Mouse (Mus musculus) gastrocnemius, postnatal 36 days (tissue): ENCODE measurements around the gene Vil1. TPM values are rescaled to one million over a fixed set of nuclear protein-coding genes. Genes with fewer than 3 reads are reported as not detected.
"Not testable (repeated sequence)": the region's sequence is repeated elsewhere in the genome, so short reads cannot be mapped to it uniquely, and the experiment has no call there.

ENCODE experiments used
- DNase-seq, 2 experiments: peaks; one replicate each; pipeline ENCODE4 v3.0.0; 2022
- intact Hi-C: fragments of 180-260 bp; cut with DNase I; formaldehyde crosslinking; loops from one replicate; pipeline ENCODE4 v1.15.1; 2025
- total RNA-seq, 2 experiments: library from RNA; stranded (reverse); gene quantifications; 2 replicates each; pipeline ENCODE4 v1.2.3; 2021

Gene Vil1
- total RNA-seq, 2 experiments from 2014 or later = not detected

DNA sequence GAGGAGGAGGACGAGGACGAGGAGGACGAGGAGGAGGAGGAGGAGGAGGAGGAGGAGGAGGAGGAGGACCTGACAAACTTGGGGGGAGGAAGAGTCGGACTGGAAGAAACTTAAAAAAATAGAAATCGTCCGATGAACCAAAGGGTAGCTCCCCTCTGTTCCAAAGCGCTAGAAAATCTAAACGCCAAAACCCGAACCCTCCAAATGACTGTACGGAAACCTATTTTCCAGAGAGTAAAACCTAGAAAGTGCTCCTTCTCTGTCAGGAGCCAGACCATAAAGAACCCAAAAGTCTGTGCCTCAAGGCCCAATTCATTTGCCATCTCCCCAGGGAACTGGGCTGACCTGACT, 22.8 kb upstream of the Vil1 start:
- intact Hi-C loops = no loop called here
- DNase-seq = no peak

DNA sequence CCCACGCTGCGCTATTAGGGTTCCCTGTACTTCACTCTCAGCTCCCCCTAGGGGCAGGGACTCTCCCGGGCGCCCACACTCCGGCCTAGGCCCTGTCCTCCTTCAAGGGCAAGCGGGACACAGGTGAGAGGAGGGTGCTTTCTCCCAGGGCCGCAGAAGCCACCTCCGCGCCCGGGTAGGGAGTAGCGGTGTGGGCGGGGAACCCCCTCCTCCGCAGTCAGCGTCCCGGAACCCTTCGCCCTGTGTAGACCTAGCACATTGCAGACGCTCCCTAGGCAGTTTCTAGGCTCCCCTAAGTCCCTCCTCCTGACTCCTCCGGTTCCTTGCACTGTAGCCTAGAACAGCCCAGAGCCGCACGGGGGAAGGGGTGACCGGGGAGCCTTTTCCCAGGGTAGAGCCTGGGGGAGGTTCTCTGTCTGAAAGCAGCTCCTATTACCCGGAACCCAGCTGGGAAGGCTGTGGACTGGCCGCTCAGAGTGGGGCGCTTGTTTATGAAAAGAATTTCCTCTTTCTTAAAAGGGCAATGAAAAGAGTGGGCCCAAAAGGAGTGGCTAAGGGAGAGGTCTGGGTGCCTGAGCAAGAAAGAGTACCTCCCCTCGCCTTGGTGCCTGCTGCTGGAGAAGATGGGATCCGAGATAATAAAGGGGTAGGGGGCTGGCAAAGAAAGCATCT, 22.3 kb upstream of the Vil1 start:
- intact Hi-C loops = no loop called here
- peak; percentile 92 to 97 for DNase-seq

DNA sequence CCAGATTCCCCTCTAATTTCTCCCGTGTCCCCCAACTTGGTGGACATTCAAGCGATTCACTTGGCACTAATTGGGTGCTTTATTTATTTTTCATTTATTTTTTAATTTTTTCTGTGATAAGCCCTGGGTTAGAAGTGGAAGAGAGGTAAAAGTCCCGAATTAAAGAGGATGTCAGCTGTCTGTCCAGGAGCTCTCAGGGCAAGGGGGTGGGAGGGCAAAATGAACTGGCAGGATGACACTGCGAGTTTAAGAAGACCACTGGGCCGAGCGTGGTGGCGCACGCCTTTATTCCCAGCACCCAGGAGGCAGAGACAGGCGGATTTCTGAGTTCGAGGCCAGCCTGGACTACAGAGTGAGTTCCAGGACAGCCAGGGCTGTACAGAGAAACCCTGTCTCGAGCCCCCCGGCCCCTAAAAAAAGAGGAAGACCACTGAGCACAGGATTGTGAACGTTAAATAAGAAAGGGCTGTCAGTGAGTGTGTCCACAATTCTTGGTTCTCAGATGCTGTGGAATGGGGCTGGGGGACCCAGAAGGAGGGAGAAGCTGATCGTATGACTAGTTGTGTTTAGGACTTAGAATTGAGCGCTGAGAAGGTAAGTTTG, 21.7 kb upstream of the Vil1 start:
- intact Hi-C loops = no loop called here
- DNase-seq = no peak

DNA sequence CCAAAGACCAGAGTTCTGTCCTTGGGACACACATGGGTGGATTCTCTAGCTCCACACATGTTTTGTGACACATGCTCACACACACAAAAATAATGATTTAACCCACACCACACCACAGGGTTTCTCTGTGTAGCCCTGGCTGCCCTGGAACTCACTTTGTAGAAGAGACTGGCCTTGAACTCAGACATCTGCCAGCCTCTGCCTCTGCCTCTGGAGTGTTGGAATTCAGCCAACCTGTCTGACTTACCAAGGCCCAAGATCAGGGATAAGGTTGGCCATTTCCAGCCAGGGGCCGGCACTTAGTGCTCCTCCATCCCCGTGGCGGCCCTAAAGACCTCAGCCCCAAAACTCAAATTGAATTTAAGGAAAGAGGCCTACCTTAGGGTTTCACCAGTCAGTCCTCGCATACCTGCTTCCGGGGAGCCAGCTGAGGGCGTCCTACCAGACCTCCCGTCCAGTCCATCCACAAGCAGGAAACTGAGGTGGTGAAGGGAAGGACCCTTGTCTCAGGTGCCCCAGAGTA, 20.7 kb upstream of the Vil1 start:
- DNase-seq = no peak
- intact Hi-C loops = no loop called here

DNA sequence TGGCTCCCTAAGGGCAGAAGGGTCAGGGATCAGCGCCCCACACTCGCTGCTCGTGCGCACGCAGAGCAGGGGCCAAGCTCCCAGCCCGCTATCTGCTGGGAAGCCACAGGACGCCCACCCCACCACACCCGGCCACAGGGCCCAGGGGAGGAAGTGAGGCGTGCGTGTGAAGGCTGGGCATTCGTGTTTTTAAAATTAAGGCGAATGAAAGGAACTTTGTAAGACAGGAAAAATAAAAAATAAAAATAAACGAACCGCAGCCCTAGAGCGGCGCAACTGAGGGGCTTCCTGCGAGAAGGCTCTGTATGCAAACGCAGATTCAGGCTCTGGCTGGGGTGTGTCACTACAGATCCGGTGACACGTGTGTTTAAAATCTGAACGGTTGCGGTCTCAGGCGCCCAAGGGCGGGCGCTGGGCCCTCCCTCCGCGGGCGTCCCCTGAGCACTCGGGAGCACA, 19.3 kb upstream of the Vil1 start:
- no peak for DNase-seq
- intact Hi-C loops = no loop called here

DNA sequence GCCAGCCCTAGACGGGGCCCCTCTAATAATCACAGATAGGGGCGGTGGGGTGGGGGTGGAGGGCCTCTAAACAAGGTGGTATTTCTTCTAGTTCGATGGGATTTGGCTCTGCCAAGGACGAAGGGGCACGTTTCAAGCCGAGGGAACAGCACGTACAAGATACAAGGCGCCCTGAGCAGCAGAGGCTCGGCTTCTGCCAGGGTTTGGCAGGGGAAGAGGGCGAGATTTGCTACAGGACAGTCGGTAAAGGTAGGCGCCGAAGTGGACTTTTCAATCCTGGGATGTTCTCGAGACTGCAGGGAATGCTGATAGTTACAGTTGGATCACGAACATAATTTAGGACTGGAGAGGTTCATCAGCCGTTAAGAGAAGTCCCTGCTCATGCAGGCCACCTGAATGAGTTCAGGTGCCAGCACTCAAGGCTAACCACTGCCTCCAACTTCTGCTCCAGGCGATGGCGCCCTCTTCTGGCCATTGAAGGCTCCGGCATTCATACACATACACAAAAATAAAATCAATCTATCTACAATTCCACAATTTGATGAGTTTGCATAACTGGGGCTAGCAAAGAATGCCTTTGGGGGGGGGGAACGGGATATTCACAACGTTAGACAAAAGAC, 18.8 kb upstream of the Vil1 start:
- DNase-seq = peak; percentile 63 to 67
- intact Hi-C loops = no loop called here

DNA sequence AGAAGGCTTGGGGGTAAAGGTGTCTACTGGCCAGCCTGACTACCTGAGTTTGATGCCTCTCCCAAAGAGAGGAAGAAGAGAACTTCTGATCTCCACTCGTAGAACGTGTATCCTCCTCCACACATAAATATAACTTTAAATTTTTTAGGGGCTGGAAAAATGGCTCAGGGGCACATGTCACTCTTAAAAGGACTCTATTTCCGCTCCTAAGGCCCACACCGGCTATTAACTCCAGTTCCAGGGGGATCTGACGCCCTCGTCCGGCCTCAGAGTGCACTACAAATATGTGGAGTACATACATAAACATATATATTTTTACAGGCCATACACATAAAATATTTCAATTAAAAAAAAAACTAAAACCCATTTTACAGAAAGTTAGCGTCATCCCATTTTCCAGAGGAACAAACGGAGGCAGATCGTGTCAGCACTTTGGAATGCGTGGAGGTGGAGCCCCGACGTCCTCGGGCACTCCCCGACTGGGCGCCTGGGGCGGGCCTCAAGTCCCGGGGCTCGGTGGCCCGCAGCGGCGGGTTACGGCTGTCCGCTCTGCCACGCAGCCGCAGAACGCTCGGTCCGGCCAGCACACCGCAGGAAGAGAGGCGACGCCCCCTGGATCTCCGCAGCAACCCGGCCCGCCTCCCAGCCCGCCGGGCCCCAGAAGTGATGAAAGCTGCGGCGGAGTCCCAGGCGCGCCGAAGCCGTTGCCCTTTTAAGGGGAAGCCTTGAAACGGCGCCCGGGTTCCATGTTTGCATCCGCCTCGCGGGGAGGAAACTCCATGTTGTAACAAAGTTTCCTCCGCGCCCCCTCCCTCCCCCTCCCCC, 18.0 kb upstream of the Vil1 start, which contains the start of gene Ctdsp1:
Gene Ctdsp1 (plus strand): TSS at position 586 of the 825 bp plus-strand sequence.
- intact Hi-C loops = no loop called here
- peak; percentile 95 to 98 for DNase-seq

DNA sequence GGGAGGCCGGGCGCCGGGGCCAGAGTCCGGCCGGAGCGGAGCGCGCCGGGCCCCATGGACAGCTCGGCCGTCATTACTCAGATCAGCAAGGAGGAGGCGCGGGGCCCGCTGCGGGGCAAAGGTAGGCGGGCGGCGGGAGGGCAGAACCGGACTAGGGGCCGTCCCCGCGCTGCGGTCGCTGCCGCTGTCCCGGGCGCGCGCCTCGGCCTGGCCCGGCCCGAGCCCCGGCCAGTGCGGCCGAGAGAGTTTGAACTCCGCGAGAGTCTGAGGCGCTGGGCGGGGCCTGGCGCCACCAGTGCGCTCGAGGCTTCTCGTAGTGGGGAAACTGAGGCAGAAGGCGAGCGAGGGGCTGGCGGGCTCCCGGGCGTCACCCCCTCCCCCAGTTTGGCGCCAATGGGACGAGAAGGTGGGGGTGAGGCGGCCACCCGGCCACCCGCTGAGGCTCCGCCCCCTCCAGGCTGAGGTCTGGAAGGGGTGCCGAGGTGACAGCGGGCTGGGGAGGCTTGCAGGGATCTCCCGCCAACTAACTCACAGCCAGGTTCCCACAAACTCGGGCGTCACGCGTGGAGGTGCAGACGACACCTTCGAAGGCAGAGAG, 17.2 kb upstream of the Vil1 start:
- intact Hi-C loops = no loop called here
- DNase-seq = peak; percentile 78 to 81

DNA sequence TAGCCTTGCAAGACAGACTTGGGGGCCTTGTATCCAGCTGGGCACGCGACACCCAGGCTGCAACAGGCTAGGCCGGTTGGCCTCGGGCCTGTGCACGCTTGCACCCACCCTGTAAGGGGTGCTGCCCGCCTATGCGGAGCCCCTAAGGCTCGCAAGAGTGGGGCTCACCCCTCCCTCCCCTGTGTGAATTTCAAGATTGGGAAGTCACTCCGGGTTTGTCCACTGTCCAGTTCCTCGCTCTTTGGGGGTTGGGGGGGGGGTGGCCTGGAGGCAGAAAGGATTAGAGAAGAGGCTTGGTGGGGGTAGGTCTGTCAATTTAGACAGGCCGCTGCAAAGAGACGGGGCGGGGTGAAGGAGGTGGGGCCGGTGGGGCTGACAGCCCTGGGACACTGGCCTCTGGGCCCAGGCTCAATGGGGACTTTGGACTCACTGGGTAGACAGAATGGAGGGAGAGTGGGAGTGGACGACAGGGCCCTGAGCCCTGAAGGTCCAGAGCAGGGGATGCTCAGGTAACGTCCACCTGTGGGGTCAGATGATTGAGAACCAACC, 16.7 kb upstream of the Vil1 start:
- DNase-seq = no peak
- intact Hi-C loops = no loop called here

DNA sequence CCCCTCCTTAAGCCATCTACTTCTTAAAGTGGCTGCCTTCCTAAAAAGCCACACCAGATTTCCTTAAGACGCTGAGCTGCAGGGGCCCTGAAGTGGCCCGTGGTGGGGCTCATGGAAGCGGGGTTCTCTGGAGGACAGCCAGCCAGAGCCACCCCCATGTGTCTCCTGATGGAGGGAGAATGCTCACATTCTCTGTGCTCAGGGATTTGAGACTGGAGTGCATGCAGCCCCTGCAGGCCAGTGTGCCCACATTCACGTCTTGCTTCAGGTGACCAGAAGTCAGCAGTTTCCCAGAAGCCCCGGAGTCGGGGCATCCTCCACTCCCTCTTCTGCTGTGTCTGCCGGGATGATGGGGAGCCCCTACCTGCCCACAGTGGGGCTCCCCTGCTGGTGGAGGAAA, 16.2 kb upstream of the Vil1 start:
- intact Hi-C loops = no loop called here
- no peak for DNase-seq

DNA sequence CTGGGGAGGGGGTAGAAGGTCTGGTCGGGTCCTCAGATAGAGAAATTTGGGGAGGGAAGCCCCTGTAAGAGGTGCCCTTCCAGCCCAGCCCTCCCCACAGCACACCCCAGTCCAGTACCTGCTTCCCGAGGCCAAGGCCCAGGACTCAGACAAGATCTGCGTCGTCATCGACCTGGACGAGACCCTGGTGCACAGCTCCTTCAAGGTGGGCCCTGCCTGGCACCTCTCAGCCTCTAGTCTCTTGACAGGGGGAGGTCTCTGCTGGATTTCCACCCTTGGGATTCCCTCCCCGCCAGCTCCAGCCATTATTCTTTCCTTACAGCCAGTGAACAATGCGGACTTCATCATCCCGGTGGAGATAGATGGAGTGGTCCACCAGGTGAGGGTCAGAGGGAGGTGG, 15.5 kb upstream of the Vil1 start:
- intact Hi-C loops = no loop called here
- no peak for DNase-seq

DNA sequence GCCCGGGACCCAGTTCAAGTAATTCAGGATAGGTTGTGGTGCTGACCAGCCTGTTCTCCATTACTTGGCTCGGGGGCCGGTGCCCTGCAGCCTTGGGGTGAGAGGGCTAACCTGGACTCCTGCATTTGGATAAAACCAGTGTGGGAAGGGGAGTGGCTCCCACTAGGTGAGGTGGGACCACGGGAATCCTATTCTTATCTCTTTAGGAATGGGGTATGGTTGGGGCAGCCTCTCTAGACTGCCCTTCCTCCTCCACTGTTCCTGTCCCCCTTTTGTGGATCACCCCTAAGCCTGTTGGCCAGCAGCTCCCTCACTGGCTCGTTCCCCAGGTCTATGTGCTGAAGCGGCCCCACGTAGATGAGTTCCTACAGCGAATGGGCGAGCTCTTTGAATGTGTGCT, 14.9 kb upstream of the Vil1 start:
- intact Hi-C loops = no loop called here

DNA sequence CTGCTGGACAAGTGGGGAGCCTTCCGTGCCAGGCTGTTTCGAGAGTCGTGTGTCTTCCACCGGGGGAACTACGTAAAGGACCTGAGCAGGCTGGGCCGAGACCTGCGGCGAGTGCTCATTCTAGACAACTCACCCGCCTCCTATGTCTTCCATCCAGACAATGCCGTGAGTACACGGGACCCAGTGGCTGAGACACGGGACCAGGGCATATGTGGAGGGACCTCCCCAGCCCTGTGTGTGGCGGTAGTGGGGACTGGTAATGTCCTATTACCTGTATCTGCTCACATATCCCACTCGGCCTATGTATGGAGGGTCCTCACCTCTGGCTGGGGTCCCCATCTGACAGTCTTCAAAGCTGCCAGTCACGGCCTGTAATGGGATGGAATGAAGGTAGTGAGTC, 14.3 kb upstream of the Vil1 start:
- no peak for DNase-seq
- intact Hi-C loops = no loop called here

More for the DNA sequence above, 14.9 kb upstream of the Vil1 start:
- no peak for DNase-seq

DNA sequence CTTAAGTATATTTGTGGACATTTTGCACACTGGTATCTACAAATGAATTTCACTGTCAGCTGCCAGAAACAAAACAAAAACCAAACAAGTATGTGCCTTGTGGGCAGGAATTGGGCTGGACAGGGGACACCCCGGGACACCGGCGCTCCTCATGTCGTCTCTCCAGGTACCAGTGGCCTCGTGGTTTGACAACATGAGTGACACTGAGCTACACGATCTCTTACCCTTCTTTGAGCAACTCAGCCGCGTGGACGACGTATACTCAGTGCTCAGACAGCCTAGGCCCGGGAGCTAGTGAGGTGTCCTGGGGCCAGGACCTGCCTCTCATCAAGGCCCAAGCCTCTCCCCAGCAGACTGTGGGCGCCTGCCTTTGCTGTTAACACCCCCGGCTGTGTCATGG, 13.9 kb upstream of the Vil1 start:
- intact Hi-C loops = no loop called here
- DNase-seq = no peak

DNA sequence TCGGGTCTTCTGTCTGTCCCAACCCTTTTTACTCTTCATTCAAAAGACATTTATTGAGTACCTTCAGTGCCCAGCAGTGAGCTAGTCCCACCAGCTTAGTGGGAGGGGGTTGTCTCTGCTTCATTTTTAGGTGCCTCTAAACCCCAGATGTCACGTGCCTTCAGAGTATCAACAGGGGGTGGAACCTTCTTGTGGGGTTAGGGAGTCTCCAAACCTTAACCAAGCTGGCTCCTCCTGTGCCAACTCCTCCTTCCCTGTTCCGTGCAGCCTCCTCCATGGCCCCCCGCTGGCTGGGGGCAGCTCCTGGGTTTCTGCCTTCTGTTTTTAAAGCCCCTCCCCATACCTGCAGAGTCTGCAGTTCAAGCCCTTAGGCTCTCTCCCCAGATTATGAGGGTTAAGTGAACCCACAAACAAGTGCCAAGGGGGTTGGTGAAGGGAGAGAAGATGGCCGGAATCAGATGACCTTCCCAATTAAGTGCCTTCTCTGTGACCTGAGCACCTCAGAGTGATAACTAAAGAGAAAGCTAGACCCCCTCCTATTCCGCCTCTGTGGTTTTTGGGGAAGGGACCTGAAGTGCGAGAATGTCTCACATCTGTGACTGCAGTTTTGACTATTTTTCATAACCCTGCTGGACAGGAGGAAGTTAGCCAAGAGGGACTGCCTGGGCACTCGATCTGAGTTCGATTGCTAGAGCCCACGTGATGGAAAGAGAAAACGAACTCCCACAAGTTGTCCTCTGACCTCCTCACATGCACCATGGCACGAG, 12.5 kb upstream of the Vil1 start:
- intact Hi-C loops, DNase-seq: not testable (repeated sequence)

DNA sequence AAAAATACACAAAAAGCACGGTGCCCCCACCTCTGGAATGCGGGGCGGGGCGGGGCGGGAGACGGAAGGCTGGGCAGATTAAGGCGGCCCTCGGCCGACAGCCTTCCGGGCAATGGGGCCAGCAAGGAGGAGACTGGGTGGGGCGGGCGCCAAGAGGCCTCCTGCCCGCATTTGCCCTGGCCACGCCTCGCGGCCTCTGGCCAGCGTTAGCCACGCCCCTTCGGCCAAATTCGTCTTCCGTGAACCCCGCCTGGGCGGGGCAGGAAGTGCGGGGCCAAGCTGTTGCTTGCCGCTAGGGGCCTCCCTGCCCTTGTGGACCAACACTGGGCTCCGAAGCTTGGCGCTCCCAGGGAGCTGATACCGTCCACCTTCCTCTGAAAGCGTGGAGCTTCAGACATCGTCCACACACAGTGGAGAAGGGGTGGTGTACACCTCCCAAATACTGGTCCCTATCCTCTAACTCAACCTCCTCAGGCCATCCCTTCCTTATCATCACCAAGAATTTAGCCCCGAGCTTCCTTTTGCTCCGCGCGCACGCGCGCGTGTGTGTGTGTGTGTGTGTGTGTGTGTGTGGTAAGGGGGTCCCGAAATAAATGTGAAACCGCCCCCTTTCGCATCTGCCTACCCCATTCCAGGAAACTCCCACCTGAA, 11.8 kb upstream of the Vil1 start:
- intact Hi-C loops = no loop called here
- DNase-seq = peak; percentile 99

DNA sequence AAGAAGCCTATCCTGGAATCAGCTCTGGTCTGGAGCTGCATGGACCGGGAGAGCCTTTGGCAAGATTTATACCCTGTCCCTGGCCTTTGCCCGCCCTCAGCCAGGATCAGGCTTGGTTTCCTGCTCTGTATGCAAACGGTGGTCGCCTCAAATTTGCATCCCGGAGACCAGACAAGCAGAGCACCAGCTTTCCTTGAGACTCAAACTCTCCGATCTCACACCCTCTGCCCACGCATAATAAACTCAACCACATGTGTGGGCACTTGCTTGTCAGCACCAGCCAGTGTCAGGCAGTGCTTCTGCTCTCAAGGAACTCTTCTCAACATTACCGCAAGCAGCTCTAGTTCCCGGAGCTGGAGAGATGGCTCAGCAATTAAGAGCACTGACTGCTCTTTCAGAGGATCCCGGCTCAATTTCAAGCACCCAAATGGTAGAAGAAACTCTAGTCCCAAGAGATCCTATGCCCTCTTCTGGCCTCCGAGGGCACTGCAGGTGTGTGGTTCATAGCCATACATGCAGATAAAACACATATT, 11.2 kb upstream of the Vil1 start:
- peak; percentile 55 to 61 for DNase-seq
- intact Hi-C loops = no loop called here

DNA sequence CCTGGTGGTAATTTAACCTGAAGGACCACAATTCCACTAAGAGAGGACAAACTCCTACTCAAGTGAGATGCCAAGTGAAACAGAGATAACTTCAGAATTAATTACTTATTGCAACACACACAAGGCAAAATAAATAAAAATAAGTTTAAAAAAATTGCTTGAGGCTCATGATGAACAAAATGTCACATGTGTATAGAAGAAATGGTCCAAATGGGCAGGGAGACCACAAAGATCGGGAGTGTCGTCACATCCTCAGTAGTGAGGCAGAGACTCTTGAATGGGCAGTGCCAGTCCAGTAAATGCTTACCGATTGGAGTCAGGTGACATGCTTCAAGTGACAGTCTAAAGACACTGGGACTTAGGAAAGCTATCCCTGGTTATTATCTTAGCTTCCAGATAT, 8.6 kb upstream of the Vil1 start:
- intact Hi-C loops = loop anchor here (5.0 kb wide), 1 partner anchor 37 kb away; no protein-coding TSS in a partner anchor

More for the DNA sequence above, 8.6 kb upstream of the Vil1 start:
- no peak for DNase-seq
